Mouse (Mus musculus): ENCODE results near the gene Zbtb25.
A peak's percentile ranks its signal among the peaks of the same experiment; 100 is the strongest.

The Zbtb25 gene

GRCm38 (mm10) chr12:76376649-76377048 lies 7.2 kb upstream of the Zbtb25 start:
- peak; percentile 64 for DNase-seq (ENCODE audit: low spot score)

GRCm38 (mm10) chr12:76375506-76375905 lies 6.1 kb upstream of the Zbtb25 start:
- DNase-seq (ENCODE audit: low spot score) = peak; percentile 62

GRCm38 (mm10) chr12:76374911-76375310 lies 5.5 kb upstream of the Zbtb25 start:
- DNase-seq (ENCODE audit: low spot score) = no peak

GRCm38 (mm10) chr12:76373991-76374390 lies 4.6 kb upstream of the Zbtb25 start:
- no peak for DNase-seq (ENCODE audit: low spot score)

GRCm38 (mm10) chr12:76372881-76373818 lies 3.7 kb upstream of the Zbtb25 start:
- DNase-seq (ENCODE audit: low spot score) = no peak

GRCm38 (mm10) chr12:76372046-76372445 lies 2.6 kb upstream of the Zbtb25 start:
- no peak for DNase-seq (ENCODE audit: low spot score)

- DNase-seq (ENCODE audit: low spot score) = peak; percentile 72
Observed at GRCm38 (mm10) chr12:76370831-76371571, 1.6 kb upstream of the Zbtb25 start.

- DNase-seq (ENCODE audit: low spot score) = peak; percentile 58
Observed at GRCm38 (mm10) chr12:76369978-76370830, 802 bp upstream of the Zbtb25 start, which contains the start of gene Zbtb1. TSS of gene Zbtb1 (plus strand) at chr12:76370266.

- peak; percentile 63 for DNase-seq (ENCODE audit: low spot score)
Observed at GRCm38 (mm10) chr12:76368790-76369205, 604 bp downstream of the Zbtb25 start.

GRCm38 (mm10) chr12:76368201-76368789 lies 1.1 kb downstream of the Zbtb25 start:
- DNase-seq (ENCODE audit: low spot score) = no peak

GRCm38 (mm10) chr12:76367096-76367995 lies 2.1 kb downstream of the Zbtb25 start:
- peak; percentile 63 for DNase-seq (ENCODE audit: low spot score)

- DNase-seq (ENCODE audit: low spot score) = no peak
Observed at GRCm38 (mm10) chr12:76366276-76366675, 3.1 kb downstream of the Zbtb25 start.

GRCm38 (mm10) chr12:76362303-76362676 lies 7.1 kb downstream of the Zbtb25 start:
- no peak for DNase-seq (ENCODE audit: low spot score)

GRCm38 (mm10) chr12:76361405-76362302 lies 7.7 kb downstream of the Zbtb25 start:
- DNase-seq (ENCODE audit: low spot score) = peak; percentile 64

GRCm38 (mm10) chr12:76360868-76361267 lies 8.5 kb downstream of the Zbtb25 start:
- DNase-seq (ENCODE audit: low spot score) = no peak

GRCm38 (mm10) chr12:76349680-76350220 lies 19.7 kb downstream of the Zbtb25 start:
- DNase-seq (ENCODE audit: low spot score) = no peak

GRCm38 (mm10) chr12:76345759-76346455 lies 23.5 kb downstream of the Zbtb25 start:
- no peak for DNase-seq (ENCODE audit: low spot score)

GRCm38 (mm10) chr12:76341080-76341479 lies 28.3 kb downstream of the Zbtb25 start:
- DNase-seq (ENCODE audit: low spot score) = peak; percentile 75

All from c-Kit-positive CD71-positive TER-119-positive erythroid progenitor cells, embryonic 14.5 days (primary cell).